Mouse (Mus musculus): ENCODE data around the gene Scmh1. TPM values are rescaled to one million over a fixed set of nuclear protein-coding genes. Genes with fewer than 3 reads are reported as not detected.

The Scmh1 gene
- total RNA-seq, 1 experiment from 2014 or later = 24.0 TPM

- no peak for ATAC-seq (replicated peaks in 1 of 2; ENCODE audit: insufficient read depth in 1 of 2, low FRiP score in 2 of 2, low TSS enrichment in 1 of 2, low read depth in 1 of 2, poor library complexity in 2 of 2, severe bottlenecking in 2 of 2)
Observed at GRCm38 (mm10) chr4:120516907-120517306, 111.8 kb downstream of the Scmh1 start.

GRCm38 (mm10) chr4:120517335-120517734 is 112.3 kb downstream of the Scmh1 start:
- no peak for ATAC-seq (replicated peaks in 1 of 2; ENCODE audit: insufficient read depth in 1 of 2, low FRiP score in 2 of 2, low TSS enrichment in 1 of 2, low read depth in 1 of 2, poor library complexity in 2 of 2, severe bottlenecking in 2 of 2)

DNA sequence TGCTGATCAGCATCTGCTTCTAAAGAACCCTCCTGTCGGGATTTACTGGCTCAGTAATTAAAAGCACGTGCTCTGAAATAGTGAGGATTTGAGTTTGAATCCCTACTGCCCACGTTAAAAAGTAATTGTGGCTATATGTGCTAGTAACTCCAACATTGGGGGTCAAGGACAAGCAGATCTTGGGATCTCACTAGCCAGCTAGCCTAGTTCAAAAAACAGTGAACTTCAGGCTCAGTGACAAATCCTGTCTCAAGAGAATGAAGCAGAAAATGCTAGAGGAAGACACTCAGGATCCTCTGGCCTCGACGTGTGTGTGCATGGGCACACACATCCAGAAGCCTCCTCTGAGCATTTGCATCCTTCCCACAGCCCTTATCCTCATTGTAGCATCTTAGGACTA is 116.7 kb downstream of the Scmh1 start:
- ATAC-seq (replicated peaks in 1 of 2; ENCODE audit: insufficient read depth in 1 of 2, low FRiP score in 2 of 2, low TSS enrichment in 1 of 2, low read depth in 1 of 2, poor library complexity in 2 of 2, severe bottlenecking in 2 of 2) = no peak

DNA sequence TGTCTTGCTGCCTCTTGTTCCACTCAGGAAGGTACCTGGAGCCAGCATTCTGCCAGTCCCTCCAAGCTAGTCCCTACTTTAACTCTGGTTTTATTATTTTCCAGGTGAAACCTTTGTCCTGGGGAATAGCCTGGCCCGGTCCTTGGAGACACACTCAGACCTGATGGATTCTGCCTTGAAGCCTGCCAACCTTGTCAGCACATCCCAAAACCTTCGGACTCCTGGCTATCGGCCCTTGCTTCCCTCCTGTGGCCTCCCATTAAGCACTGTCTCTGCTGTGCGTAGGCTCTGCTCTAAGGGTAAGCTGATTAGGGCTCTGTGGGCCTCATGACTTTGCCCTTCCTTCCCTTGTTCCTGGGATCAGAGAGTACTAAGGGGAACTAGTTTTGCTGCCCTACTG is 117.3 kb downstream of the Scmh1 start:
- ATAC-seq (replicated peaks in 1 of 2; ENCODE audit: insufficient read depth in 1 of 2, low FRiP score in 2 of 2, low TSS enrichment in 1 of 2, low read depth in 1 of 2, poor library complexity in 2 of 2, severe bottlenecking in 2 of 2) = no peak

GRCm38 (mm10) chr4:120523092-120523491 is 118.0 kb downstream of the Scmh1 start:
- ATAC-seq (replicated peaks in 1 of 2; ENCODE audit: insufficient read depth in 1 of 2, low FRiP score in 2 of 2, low TSS enrichment in 1 of 2, low read depth in 1 of 2, poor library complexity in 2 of 2, severe bottlenecking in 2 of 2) = peak in 1 of 2 experiments; percentile 45; a peak in 1 of 4 replicates

- ATAC-seq (replicated peaks in 1 of 2; ENCODE audit: insufficient read depth in 1 of 2, low FRiP score in 2 of 2, low TSS enrichment in 1 of 2, low read depth in 1 of 2, poor library complexity in 2 of 2, severe bottlenecking in 2 of 2) = no peak
Observed at GRCm38 (mm10) chr4:120528171-120528570, 123.1 kb downstream of the Scmh1 start.

- ATAC-seq (replicated peaks in 1 of 2; ENCODE audit: insufficient read depth in 1 of 2, low FRiP score in 2 of 2, low TSS enrichment in 1 of 2, low read depth in 1 of 2, poor library complexity in 2 of 2, severe bottlenecking in 2 of 2) = no peak
Observed at GRCm38 (mm10) chr4:120531986-120532385, 126.9 kb downstream of the Scmh1 start, which contains the start of gene Slfnl1. TSS of gene Slfnl1 (plus strand) at chr4:120532231.

DNA sequence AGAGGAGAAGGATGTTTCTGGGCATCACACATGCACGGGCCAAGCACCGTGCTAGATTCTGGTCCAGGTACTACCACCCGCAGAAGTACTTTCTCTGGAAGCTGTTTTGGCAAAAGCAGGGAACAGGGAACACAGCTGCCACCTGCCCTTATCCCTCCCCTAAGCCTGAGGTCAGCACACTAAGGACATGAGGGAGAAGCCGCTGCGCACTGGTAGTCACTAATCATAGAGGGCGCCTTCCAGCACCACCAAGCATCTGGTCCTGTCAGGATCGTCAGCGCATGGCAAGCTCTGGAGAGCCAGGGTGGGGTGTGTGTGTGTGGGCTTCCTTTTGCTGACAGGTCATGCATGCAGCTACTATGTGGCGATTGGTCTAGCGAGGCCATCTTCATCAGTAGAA is 133.6 kb downstream of the Scmh1 start:
- no peak for ATAC-seq (replicated peaks in 1 of 2; ENCODE audit: insufficient read depth in 1 of 2, low FRiP score in 2 of 2, low TSS enrichment in 1 of 2, low read depth in 1 of 2, poor library complexity in 2 of 2, severe bottlenecking in 2 of 2)

GRCm38 (mm10) chr4:120544896-120545295 is 139.8 kb downstream of the Scmh1 start:
- no peak for ATAC-seq (replicated peaks in 1 of 2; ENCODE audit: insufficient read depth in 1 of 2, low FRiP score in 2 of 2, low TSS enrichment in 1 of 2, low read depth in 1 of 2, poor library complexity in 2 of 2, severe bottlenecking in 2 of 2)

- ATAC-seq (replicated peaks in 1 of 2; ENCODE audit: insufficient read depth in 1 of 2, low FRiP score in 2 of 2, low TSS enrichment in 1 of 2, low read depth in 1 of 2, poor library complexity in 2 of 2, severe bottlenecking in 2 of 2) = no peak
Observed at GRCm38 (mm10) chr4:120556592-120556991, 151.5 kb downstream of the Scmh1 start.

GRCm38 (mm10) chr4:120565726-120566125 is 160.6 kb downstream of the Scmh1 start:
- no peak for ATAC-seq (replicated peaks in 1 of 2; ENCODE audit: insufficient read depth in 1 of 2, low FRiP score in 2 of 2, low TSS enrichment in 1 of 2, low read depth in 1 of 2, poor library complexity in 2 of 2, severe bottlenecking in 2 of 2)

DNA sequence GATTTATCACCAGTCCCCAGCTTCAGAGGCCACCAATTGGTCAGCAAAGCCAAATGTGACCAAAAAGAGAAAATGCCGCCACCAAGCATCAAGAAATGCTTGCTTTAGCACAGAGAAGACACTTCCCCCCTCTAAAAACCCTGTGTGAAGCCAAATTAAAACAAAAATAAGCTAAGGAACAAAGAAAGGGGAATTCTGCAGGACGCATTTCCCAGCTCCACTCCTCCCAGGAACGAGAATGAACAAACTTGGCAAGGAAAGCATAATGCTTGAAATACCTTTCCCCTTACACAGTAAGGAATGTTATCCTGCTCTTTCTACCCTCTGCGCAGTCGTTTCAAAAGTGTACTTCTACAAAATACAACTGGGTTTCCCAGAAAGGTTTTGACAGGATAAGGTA is 162.9 kb downstream of the Scmh1 start:
- ATAC-seq (replicated peaks in 1 of 2; ENCODE audit: insufficient read depth in 1 of 2, low FRiP score in 2 of 2, low TSS enrichment in 1 of 2, low read depth in 1 of 2, poor library complexity in 2 of 2, severe bottlenecking in 2 of 2) = no peak

- no peak for ATAC-seq (replicated peaks in 1 of 2; ENCODE audit: insufficient read depth in 1 of 2, low FRiP score in 2 of 2, low TSS enrichment in 1 of 2, low read depth in 1 of 2, poor library complexity in 2 of 2, severe bottlenecking in 2 of 2)
Observed at GRCm38 (mm10) chr4:120569025-120569424, 163.9 kb downstream of the Scmh1 start.

DNA sequence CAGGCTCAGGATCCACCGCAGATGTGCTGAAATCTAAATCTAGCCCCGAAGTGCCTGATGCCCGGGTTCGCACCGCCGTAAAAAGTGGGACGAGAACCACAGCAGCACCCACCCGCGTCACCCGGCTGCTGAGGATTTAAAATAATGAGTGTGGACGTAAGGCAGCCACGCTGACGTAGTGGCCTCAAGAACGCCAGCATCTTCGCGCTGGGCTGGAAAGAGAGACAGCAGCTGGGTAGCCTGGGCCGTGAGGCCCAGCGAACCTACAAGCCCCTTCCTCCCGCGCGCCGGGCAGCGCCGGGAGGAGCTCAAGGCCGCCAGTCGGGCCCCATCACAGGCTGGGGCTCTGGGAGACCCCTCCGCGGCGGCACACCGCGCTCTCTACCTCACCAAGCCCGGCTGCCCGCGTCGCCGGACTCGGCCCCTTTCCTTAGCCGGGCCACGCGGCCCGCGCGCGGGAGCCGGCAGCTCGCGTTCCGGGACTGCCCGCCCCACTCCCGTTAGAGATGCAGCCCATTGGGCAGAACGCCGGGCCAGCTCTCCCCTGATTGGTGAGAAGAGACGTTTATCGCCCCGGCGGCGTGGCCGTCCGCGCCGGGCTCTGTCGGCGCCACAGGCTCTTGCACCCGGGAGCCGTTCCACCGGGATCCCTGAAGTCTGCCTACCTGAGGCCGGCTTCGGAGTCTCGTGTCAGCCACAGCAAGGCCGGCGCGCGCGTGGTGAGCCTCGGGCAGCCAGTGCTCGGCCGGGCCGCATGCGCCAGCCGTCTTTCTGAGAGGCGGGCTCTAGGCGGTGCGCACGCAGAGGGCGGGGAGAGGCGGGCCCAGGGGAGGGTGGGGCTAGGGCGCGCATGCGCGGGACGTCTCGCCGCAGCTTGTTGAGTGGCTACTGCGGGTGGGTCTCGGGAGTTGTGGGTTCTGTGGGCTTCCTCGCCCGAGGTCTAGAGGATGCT is 164.7 kb downstream of the Scmh1 start, which contains the start of gene Ctps:
Gene Ctps, minus strand, starts transcription at position 791 of the 952 bp plus-strand sequence.
- peak; percentile 87 to 90 for ATAC-seq (replicated peaks in 1 of 2; ENCODE audit: insufficient read depth in 1 of 2, low FRiP score in 2 of 2, low TSS enrichment in 1 of 2, low read depth in 1 of 2, poor library complexity in 2 of 2, severe bottlenecking in 2 of 2)

DNA sequence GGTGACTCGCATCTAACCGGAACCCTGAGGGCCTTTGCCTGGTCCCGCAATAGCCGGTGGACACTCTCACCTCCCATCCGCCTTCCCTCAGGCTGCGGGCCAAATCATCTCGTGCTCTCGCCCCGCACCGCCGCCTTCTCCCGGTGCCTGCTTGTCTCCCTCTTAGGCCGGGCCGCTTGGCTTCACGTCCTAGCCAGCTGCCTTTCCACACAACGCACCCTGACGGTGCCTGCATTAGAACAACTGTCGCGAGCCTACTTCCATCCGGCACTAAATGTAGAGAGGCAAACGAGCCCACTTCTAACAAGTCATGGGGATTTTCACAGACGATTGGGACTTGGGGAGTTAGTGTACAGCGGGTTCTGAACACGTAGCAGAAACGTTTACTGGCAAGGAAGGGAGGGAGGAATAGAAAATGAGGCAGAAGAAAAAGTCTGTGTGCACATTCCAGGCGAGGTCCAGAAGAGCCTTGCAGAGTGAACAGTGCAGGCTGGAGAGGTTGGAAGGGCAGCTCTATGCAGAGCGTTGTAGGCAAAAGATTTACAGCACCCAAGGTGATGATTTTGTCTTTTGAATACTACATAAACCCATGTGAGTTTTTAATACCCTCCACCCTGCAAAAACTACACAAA is 165.5 kb downstream of the Scmh1 start:
- ATAC-seq (replicated peaks in 1 of 2; ENCODE audit: insufficient read depth in 1 of 2, low FRiP score in 2 of 2, low TSS enrichment in 1 of 2, low read depth in 1 of 2, poor library complexity in 2 of 2, severe bottlenecking in 2 of 2) = peak in 1 of 2 experiments; percentile 20; a peak in 2 of 4 replicates

DNA sequence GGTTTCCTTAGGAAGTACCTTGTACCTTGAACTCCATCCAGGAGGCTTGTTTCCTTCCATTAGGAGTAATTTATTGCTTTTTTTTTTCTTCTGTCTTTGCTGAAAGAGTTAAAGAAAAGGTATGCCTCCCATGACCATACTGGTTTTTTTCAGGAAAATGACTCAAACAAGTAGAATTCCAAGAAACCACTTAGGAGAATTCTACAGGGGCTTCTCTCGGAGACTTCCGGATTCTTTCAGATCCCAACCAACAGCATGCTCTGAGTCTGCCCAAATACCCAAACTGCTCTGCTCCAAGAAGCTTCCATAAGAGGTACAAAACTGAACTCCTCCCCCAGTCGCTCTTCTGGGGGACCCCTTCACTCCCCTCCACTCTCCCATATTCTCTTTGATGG is 166.0 kb downstream of the Scmh1 start:
- ATAC-seq (replicated peaks in 1 of 2; ENCODE audit: insufficient read depth in 1 of 2, low FRiP score in 2 of 2, low TSS enrichment in 1 of 2, low read depth in 1 of 2, poor library complexity in 2 of 2, severe bottlenecking in 2 of 2) = no peak

- no peak for ATAC-seq (replicated peaks in 1 of 2; ENCODE audit: insufficient read depth in 1 of 2, low FRiP score in 2 of 2, low TSS enrichment in 1 of 2, low read depth in 1 of 2, poor library complexity in 2 of 2, severe bottlenecking in 2 of 2)
Observed at GRCm38 (mm10) chr4:120571691-120572090, 166.6 kb downstream of the Scmh1 start.

All from hematopoietic stem cell, adult 5-6 weeks (primary cell).